Mouse (Mus musculus) bone marrow, adult 2 months (tissue): ENCODE results near the gene Sema4c.

Experiments
- CTCF ChIP-seq: fragments of 200-500 bp; IDR thresholded peaks from 2 replicates; pipeline ENCODE4 v1.5.1; 2011; ENCODE audit warnings: low read length, control low read depth; ENCODE audit not compliant: control insufficient read depth, insufficient read depth
- POLR2A ChIP-seq: fragments of 200-500 bp; IDR thresholded peaks from 2 replicates; pipeline ENCODE4 v1.6.1; 2011; ENCODE audit warnings: low read depth, mild to moderate bottlenecking, control low read depth, low read length, borderline replicate concordance; ENCODE audit not compliant: control insufficient read depth

GRCm38 (mm10) chr1:36591408-36591807, 33.3 kb upstream of the Sema4c start:
- TF ChIP-seq CTCF (no peak), POLR2A (no peak)
